Mouse (Mus musculus) common myeloid progenitor, adult 5-6 weeks (primary cell): ENCODE measurements at regions not wholly inside any gene's neighbourhood (a gene's known extent, or its start where the extent isn't known, plus 50 kb on each side); places are given as distances from the start of the nearest gene placed in this dataset.
A peak's percentile ranks its signal among the peaks of the same experiment; 100 is the strongest.

Source experiments
- ATAC-seq: replicated peaks from 2 replicates; pipeline ENCODE4 v1.8.0; 2016; ENCODE audit warnings: low read depth, mild to moderate bottlenecking, moderate TSS enrichment, inconsistent platforms; ENCODE audit not compliant: poor library complexity, severe bottlenecking

DNA sequence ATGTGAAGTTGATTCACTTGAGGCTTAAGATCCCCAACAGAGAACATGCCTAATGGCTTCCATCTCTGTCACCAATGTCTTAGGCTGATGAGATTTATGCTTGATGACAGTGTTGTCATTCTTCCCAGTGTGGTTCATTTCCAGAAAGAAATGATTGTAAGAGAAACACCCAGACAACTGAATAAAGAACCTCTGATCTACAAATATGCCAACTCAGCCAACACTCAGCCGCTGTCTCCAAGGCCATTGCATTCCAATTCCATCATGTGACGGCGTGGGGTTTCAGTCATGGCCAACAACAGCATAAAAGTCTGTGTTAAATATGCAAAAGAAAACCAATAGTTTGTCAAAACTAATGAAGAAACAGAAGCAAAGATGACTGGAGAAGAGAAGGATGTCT lies 230.7 kb upstream of the Gm21798 start:
- ATAC-seq = no peak

GRCm38 (mm10) chr15:64590092-64590881 lies 227.2 kb upstream of the Gm21798 start:
- no peak for ATAC-seq

DNA sequence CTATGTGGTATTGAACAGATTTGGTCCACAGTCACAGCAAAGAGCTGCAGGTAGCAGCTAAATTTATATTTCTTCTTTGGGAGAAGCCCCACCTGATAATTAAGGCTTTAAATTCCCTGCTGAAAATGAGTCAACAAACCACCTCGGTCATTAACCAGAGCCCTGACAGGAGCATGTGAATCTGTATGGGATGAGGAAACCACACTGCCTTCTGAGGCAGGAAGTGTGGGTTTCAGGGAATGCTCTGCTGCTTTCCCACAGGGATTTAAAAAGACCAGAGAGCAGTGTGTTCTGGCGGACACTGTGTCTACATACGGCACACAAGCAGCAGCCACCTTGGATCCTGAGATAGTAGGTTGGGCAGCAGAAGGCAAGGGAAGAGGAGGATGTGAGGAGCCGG lies 204.0 kb upstream of the Gm21798 start:
- ATAC-seq = no peak

DNA sequence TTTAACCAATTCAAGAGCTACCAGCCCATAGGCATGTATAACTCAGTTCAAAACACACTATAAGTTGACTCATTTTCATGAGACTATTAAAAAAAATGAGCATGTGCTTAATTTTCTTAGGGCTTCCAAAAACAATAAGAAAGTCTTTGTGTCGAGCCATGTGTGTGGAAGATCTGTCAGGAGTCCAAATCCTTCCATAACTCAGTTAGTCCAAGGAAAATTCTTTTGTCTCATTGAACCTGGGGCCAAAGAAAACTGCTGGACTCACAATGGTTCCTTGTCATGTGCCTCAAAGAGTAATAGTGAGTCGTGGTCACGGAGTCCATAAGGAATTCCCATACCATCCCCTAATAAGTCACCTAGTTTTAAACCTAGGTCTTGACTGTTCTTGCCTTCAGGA lies 199.0 kb upstream of the Gm21798 start:
- no peak for ATAC-seq

GRCm38 (mm10) chr15:64621876-64622275 lies 195.6 kb upstream of the Gm21798 start:
- ATAC-seq = no peak

GRCm38 (mm10) chr15:64622591-64622990 lies 194.9 kb upstream of the Gm21798 start:
- no peak for ATAC-seq

- ATAC-seq = peak; percentile 29; the same call in 1 of the 2 replicates
Measured at GRCm38 (mm10) chr15:64626359-64626758, 191.1 kb upstream of the Gm21798 start.

DNA sequence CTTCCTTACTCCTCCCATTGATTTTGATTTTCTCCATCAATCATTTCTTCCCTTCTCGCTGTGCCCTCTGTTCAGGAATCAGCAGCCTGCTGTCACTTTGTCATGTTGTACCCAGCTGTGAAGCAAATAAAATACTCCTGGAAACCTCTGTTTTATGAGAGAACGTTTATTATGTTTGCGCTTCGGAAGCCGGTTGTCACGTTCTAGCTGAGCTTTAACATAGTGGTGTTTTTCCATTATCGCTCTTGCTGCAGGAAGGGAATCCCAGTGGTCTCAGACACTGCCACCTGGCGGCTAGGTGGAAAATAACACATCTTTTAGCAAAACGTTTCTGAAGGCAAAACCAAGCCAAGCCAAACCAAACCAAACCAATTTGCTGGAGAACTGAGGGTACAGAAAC lies 190.2 kb upstream of the Gm21798 start:
- ATAC-seq = peak; percentile 95
